Mouse (Mus musculus) gastrocnemius, postnatal 25 days (tissue): ENCODE data around the gene Brsk2. TPM values are rescaled to one million over a fixed set of nuclear protein-coding genes. Genes with fewer than 3 reads are reported as not detected.
"Not testable (repeated sequence)": the region's sequence is repeated elsewhere in the genome, so short reads cannot be mapped to it uniquely, and the experiment has no call there.

ENCODE experiments used
- DNase-seq: peaks from one replicate; pipeline ENCODE4 v3.0.0; 2022
- long read RNA-seq, 2 experiments: library from polyadenylated mRNA; stranded (forward); transcript quantifications; one replicate each; pipeline ENCODE4 v2.0.0; 2021
- total RNA-seq, 2 experiments: library from RNA; stranded (reverse); gene quantifications; 1 replicate in 1 of 2; 2 replicates in 1 of 2; pipeline ENCODE4 v1.2.3; 2021

Gene Brsk2
- total RNA-seq = under 1 TPM; 0.11 to 0.26 TPM
- long read RNA-seq, experiment 1 = 0 reads
- long read RNA-seq, experiment 2 = 0 reads

- DNase-seq = peak; percentile 95
Measured at GRCm38 (mm10) chr7:141948906-141949798, at the start of gene Brsk2. Gene Brsk2, plus strand, starts transcription at chr7:141949751.

- no peak for DNase-seq
Measured at GRCm38 (mm10) chr7:141901825-141902224, 47.7 kb upstream of the Brsk2 start.

- DNase-seq = peak; percentile 99
Measured at GRCm38 (mm10) chr7:141902269-141902729, 47.3 kb upstream of the Brsk2 start.

- no peak for DNase-seq
Measured at GRCm38 (mm10) chr7:141902791-141903190, 46.8 kb upstream of the Brsk2 start.

GRCm38 (mm10) chr7:141908591-141908990 lies 41.0 kb upstream of the Brsk2 start:
- DNase-seq = no peak

- DNase-seq = no peak
Measured at GRCm38 (mm10) chr7:141911305-141911704, 38.2 kb upstream of the Brsk2 start.

- no peak for DNase-seq
Measured at GRCm38 (mm10) chr7:141918407-141918806, 31.1 kb upstream of the Brsk2 start, which contains the start of gene Tollip. Gene Tollip, minus strand, starts transcription at chr7:141918507.

GRCm38 (mm10) chr7:141924121-141924520 lies 25.4 kb upstream of the Brsk2 start:
- not testable (repeated sequence) for DNase-seq

- peak; percentile 34 for DNase-seq
Measured at GRCm38 (mm10) chr7:141924917-141925316, 24.6 kb upstream of the Brsk2 start.

GRCm38 (mm10) chr7:141928642-141929041 lies 20.9 kb upstream of the Brsk2 start:
- DNase-seq = no peak

GRCm38 (mm10) chr7:141934128-141934898 lies 15.2 kb upstream of the Brsk2 start:
- DNase-seq = no peak

GRCm38 (mm10) chr7:141934951-141935350 lies 14.6 kb upstream of the Brsk2 start:
- DNase-seq = no peak

GRCm38 (mm10) chr7:141943444-141943843 lies 6.1 kb upstream of the Brsk2 start:
- DNase-seq = no peak

GRCm38 (mm10) chr7:141945927-141946326 lies 3.6 kb upstream of the Brsk2 start:
- no peak for DNase-seq

- no peak for DNase-seq
Measured at GRCm38 (mm10) chr7:141947512-141947911, 2.0 kb upstream of the Brsk2 start.

- no peak for DNase-seq
Measured at GRCm38 (mm10) chr7:141948045-141948444, 1.5 kb upstream of the Brsk2 start.

- DNase-seq = no peak
Measured at GRCm38 (mm10) chr7:141949799-141950103, 200 bp downstream of the Brsk2 start.

GRCm38 (mm10) chr7:141950104-141951013 lies 808 bp downstream of the Brsk2 start:
- DNase-seq = no peak

- no peak for DNase-seq
Measured at GRCm38 (mm10) chr7:141951821-141952220, 2.3 kb downstream of the Brsk2 start.

GRCm38 (mm10) chr7:141952920-141953319 lies 3.4 kb downstream of the Brsk2 start:
- DNase-seq = no peak

- DNase-seq = no peak
Measured at GRCm38 (mm10) chr7:141953616-141954015, 4.1 kb downstream of the Brsk2 start.
